Mouse (Mus musculus) limb, embryonic 14.5 days (tissue): ENCODE measurements around the gene 1500009C09Rik. TPM values are rescaled to one million over a fixed set of nuclear protein-coding genes. Genes with fewer than 3 reads are reported as not detected.

Source experiments
- ATAC-seq: fragments of 200-750 bp; cut with Nextera tagmentation; 2 replicates; pipeline ENCODE4 v1.8.0; 2017; ENCODE audit warnings: low read depth, moderate number of reproducible peaks, moderate TSS enrichment; ENCODE audit not compliant: low FRiP score
- DNase-seq: peaks from one replicate; pipeline ENCODE4 v3.0.0-alpha.2; 2015; ENCODE audit warnings: low spot score
- H3K27ac ChIP-seq: fragments of 300-500 bp; sonication (generic); replicated peaks from 2 replicates; pipeline ENCODE4 v1.5.1; 2014; ENCODE audit warnings: low read depth, mild to moderate bottlenecking, low read length, moderate library complexity, mixed read lengths
- H3K27me3 ChIP-seq: fragments of 300-500 bp; sonication (generic); 2 replicates; pipeline ENCODE4 v1.6.1; 2014; ENCODE audit warnings: low read length, mixed read lengths; ENCODE audit not compliant: control insufficient read depth, insufficient read depth
- H3K36me3 ChIP-seq: fragments of 300-500 bp; sonication (generic); 2 replicates; pipeline ENCODE4 v1.6.1; 2014; ENCODE audit warnings: mild to moderate bottlenecking, low read length, moderate library complexity, mixed read lengths; ENCODE audit not compliant: control insufficient read depth, insufficient read depth
- H3K4me1 ChIP-seq: fragments of 300-500 bp; sonication (generic); 2 replicates; pipeline ENCODE4 v1.6.1; 2014; ENCODE audit warnings: antibody characterized with exemption, low read length, mixed read lengths; ENCODE audit not compliant: control insufficient read depth, insufficient read depth
- H3K4me2 ChIP-seq: fragments of 300-500 bp; sonication (generic); replicated peaks from 2 replicates; pipeline ENCODE4 v1.6.1; 2014; ENCODE audit warnings: low read depth, mild to moderate bottlenecking, low read length, moderate library complexity; ENCODE audit not compliant: severe bottlenecking
- H3K4me3 ChIP-seq: fragments of 300-500 bp; sonication (generic); replicated peaks from 2 replicates; pipeline ENCODE4 v1.5.1; 2014; ENCODE audit warnings: low read length
- H3K9ac ChIP-seq: fragments of 300-500 bp; sonication (generic); 2 replicates; pipeline ENCODE4 v1.6.1; 2014; ENCODE audit warnings: mild to moderate bottlenecking, low read depth, low read length, moderate library complexity; ENCODE audit not compliant: severe bottlenecking
- H3K9me3 ChIP-seq: fragments of 300-500 bp; sonication (generic); 2 replicates; pipeline ENCODE4 v1.6.1; 2016; ENCODE audit warnings: low read length; ENCODE audit not compliant: control insufficient read depth
- POLR2A ChIP-seq: fragments of 200-500 bp; IDR thresholded peaks from 2 replicates; pipeline ENCODE4 v1.8.0; 2012; ENCODE audit warnings: inconsistent platforms, mild to moderate bottlenecking, moderate library complexity, borderline replicate concordance; ENCODE audit not compliant: insufficient read depth, insufficient read length; ENCODE audit errors: extremely low read depth
- WGBS: fragments of 180-500 bp; shearing (Covaris S2); extraction: QIAGEN DNeasy Blood & Tissue Kit; methylation state at CpG from one replicate; pipeline ENCODE4 v1.1.7; 2014; 5-methylcytosine and 5-hydroxymethylcytosine counted together
- polyA plus RNA-seq, 2 experiments: library from polyadenylated mRNA; depleted of rRNA in 1 of 2; stranded (reverse) in 1 of 2; unstranded in 1 of 2; fragments of >200 nt; fragmentation: Nextera tagmentation in 1 of 2; extraction: Ambion mirVana in 1 of 2; gene quantifications; 2 replicates each; pipeline versions ENCODE4 v1.2.1 to v1.2.3; 2012 to 2014

The 1500009C09Rik gene
- polyA plus RNA-seq, 2 experiments = 0.40 TPM; not detected in 1

GRCm38 (mm10) chr15:82255944-82256383, 3.8 kb downstream of the 1500009C09Rik start:
- H3K9me3 ChIP-seq = no peaks in the 10 kb centered on the region
- no peak overlapping the region for H3K27ac ChIP-seq
- TF ChIP-seq POLR2A = no peak
- H3K4me2 ChIP-seq = no peak overlapping the region
- DNase-seq (no peak), ATAC-seq (peak; percentile 26; the same call in 1 of the 2 replicates)
- H3K27me3 ChIP-seq = no peaks in the 10 kb centered on the region
- no peak overlapping the region for H3K9ac ChIP-seq
- no peaks in the 10 kb centered on the region for H3K36me3 ChIP-seq
- no peak overlapping the region for H3K4me3 ChIP-seq
- H3K4me1 ChIP-seq = no peaks in the 10 kb centered on the region
- WGBS = 18% methylated on average over 10 of the region's 10 CpGs

GRCm38 (mm10) chr15:82259510-82259909, 7.3 kb downstream of the 1500009C09Rik start:
- no peak for TF ChIP-seq POLR2A
- Histone ChIP-seq H3K27ac (no peak overlapping the region), H3K9me3 (no peaks in the 10 kb centered on the region), H3K4me3 (no peak overlapping the region), H3K9ac (no peak overlapping the region), H3K4me2 (no peak overlapping the region), H3K27me3 (no peaks in the 10 kb centered on the region), H3K36me3 (no peaks in the 10 kb centered on the region), H3K4me1 (no peaks in the 10 kb centered on the region)
- ATAC-seq (no peak), DNase-seq (no peak)
- 10% methylated on average over 16 of the region's 16 CpGs for WGBS

GRCm38 (mm10) chr15:82266356-82266755, 14.2 kb downstream of the 1500009C09Rik start:
- H3K27ac ChIP-seq = no peak overlapping the region
- TF ChIP-seq POLR2A = 0 out of 2 replicates have a peak, but pooled peaks have one; percentile 16
- no peaks in the 10 kb centered on the region for H3K36me3 ChIP-seq
- ATAC-seq = peak; percentile 47; the same call in 1 of the 2 replicates
- H3K4me3 ChIP-seq = no peak overlapping the region
- H3K4me2 ChIP-seq = no peak overlapping the region
- H3K4me1 ChIP-seq = no peaks in the 10 kb centered on the region
- peak; percentile 63 for DNase-seq
- H3K27me3 ChIP-seq = no peaks in the 10 kb centered on the region
- no peak overlapping the region for H3K9ac ChIP-seq
- 8% methylated on average over 6 of the region's 6 CpGs for WGBS
- H3K9me3 ChIP-seq = no peaks in the 10 kb centered on the region

DNA sequence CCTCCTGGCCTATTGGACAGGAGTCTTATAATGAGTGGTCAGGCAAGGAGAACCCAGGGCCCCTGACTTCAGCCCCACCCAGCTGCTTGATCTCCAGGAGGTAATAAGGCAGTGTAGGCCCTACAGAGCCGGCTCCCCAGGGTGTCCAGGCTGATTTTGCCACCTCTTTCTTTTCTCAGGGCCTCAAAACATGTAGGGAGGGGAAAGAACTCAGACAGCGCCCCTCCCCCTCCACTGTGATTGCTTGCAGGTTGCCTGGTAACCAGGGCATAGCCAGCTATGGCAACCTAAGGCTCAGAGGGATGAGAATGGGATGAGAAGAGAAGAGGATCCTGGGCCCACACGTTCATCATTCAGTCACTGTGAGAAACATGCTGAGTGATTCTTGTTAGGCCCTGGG, 16.0 kb downstream of the 1500009C09Rik start:
- H3K27me3 ChIP-seq = no peaks in the 10 kb centered on the region
- WGBS = 28% methylated on average over 3 of the region's 3 CpGs
- no peak overlapping the region for H3K4me3 ChIP-seq
- H3K27ac ChIP-seq = no peak overlapping the region
- no peaks in the 10 kb centered on the region for H3K4me1 ChIP-seq
- DNase-seq = no peak
- H3K4me2 ChIP-seq = no peak overlapping the region
- TF ChIP-seq POLR2A = no peak
- ATAC-seq = no peak
- H3K9ac ChIP-seq = no peak overlapping the region
- H3K36me3 ChIP-seq = no peaks in the 10 kb centered on the region
- H3K9me3 ChIP-seq = no peaks in the 10 kb centered on the region

DNA sequence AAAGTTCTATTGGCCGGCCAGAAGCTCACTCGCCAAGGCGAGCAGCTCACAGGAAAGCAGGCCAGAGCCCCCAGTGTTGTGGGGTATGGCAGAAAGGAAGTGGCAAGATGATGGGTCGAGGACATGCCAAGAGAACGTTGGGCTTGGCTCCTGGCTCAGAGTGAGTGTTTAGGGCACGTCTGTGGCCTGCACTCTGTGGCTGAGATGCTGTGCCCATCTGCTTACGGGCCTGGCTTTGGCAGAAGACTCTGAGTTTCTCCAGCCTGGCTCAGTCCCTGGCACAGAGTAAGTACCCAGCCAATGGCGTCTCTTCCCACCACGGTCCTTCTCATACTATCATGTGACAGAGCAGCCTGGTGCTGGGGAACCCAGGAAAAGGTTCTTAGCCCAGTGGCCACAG, 16.6 kb downstream of the 1500009C09Rik start:
- DNase-seq (no peak), ATAC-seq (no peak)

DNA sequence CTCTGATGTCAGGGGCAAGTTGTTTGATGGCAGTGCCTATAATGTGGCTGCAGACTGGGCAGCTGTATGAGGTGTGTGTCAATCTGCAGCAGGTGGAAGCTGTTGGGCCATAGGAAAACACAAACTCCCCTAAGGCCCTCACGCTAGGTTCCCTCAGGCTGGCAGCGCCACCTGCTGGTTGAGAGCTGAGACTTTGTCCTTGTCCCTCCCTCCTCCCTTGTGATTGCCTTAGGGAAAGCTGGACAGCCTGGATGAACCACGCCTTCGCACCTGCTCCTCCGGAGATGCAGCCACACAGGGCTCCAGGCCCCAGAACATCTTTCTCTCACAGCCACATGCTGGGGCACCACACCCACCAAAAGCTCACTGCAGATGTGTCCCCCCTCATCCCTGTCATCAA, 19.0 kb downstream of the 1500009C09Rik start:
- Histone ChIP-seq H3K4me3 (no peak overlapping the region), H3K4me2 (no peak overlapping the region), H3K9ac (no peak overlapping the region), H3K27ac (no peak overlapping the region), H3K36me3 (no peaks in the 10 kb centered on the region), H3K27me3 (peaks cover 17% of the 10 kb centered on the region), H3K9me3 (no peaks in the 10 kb centered on the region), H3K4me1 (peaks cover 8% of the 10 kb centered on the region)
- 0% methylated on average over 5 of the region's 5 CpGs for WGBS
- TF ChIP-seq POLR2A = no peak
- DNase-seq = peak; percentile 68
- no peak for ATAC-seq

More for the DNA sequence above, 16.6 kb downstream of the 1500009C09Rik start:
- Histone ChIP-seq H3K4me2 (no peak overlapping the region), H3K9me3 (no peaks in the 10 kb centered on the region), H3K4me1 (no peaks in the 10 kb centered on the region), H3K4me3 (no peak overlapping the region), H3K27me3 (peaks cover 6% of the 10 kb centered on the region; the same call in 1 of the 2 replicates), H3K27ac (no peak overlapping the region), H3K36me3 (no peaks in the 10 kb centered on the region), H3K9ac (no peak overlapping the region)
- no peak for TF ChIP-seq POLR2A
- WGBS = 90% methylated on average over 9 of the region's 9 CpGs
